Mouse (Mus musculus) v-Abl transformed pro-B cells (cell line): ENCODE measurements around the gene Rangrf.
"Not testable (repeated sequence)": the region's sequence is repeated elsewhere in the genome, so short reads cannot be mapped to it uniquely, and the experiment has no call there.

ENCODE experiments used
- in situ Hi-C, 2 experiments: fragments of 400-800 bp; cut with MboI; formaldehyde crosslinking; loops; one replicate each; pipeline ENCODE4 v1.15.1; 2025; ENCODE audit not compliant: unreplicated experiment in 2 of 2

Gene Rangrf

GRCm38 (mm10) chr11:68955473-68955872 is 19.5 kb downstream of the Rangrf start:
- in situ Hi-C loops, result no loop called here

GRCm38 (mm10) chr11:68954408-68954807 is 20.6 kb downstream of the Rangrf start:
- in situ Hi-C loops, result no loop called here

- in situ Hi-C loops, result no loop called here
Measured at GRCm38 (mm10) chr11:68953903-68954302, 21.1 kb downstream of the Rangrf start.

- in situ Hi-C loops, result no loop called here
Measured at GRCm38 (mm10) chr11:68947542-68947993, 27.4 kb downstream of the Rangrf start.

GRCm38 (mm10) chr11:68946806-68947440 is 28.1 kb downstream of the Rangrf start:
- in situ Hi-C loops, result no loop called here

GRCm38 (mm10) chr11:68946001-68946400 is 29.0 kb downstream of the Rangrf start:
- in situ Hi-C loops, result no loop called here

GRCm38 (mm10) chr11:68945245-68945644 is 29.7 kb downstream of the Rangrf start:
- in situ Hi-C loops, result no loop called here

GRCm38 (mm10) chr11:68942731-68943130 is 32.3 kb downstream of the Rangrf start:
- in situ Hi-C loops, result no loop called here

GRCm38 (mm10) chr11:68940516-68940915 is 34.5 kb downstream of the Rangrf start:
- in situ Hi-C loops, result no loop called here

- in situ Hi-C loops, result no loop called here
Measured at GRCm38 (mm10) chr11:68939451-68940304, 35.3 kb downstream of the Rangrf start.

GRCm38 (mm10) chr11:68936951-68937350 is 38.0 kb downstream of the Rangrf start:
- in situ Hi-C loops, result not testable (repeated sequence)

GRCm38 (mm10) chr11:68933885-68934507 is 41.0 kb downstream of the Rangrf start:
- in situ Hi-C loops, result no loop called here

GRCm38 (mm10) chr11:68929947-68930346 is 45.0 kb downstream of the Rangrf start:
- in situ Hi-C loops, result no loop called here

GRCm38 (mm10) chr11:68926981-68927380 is 48.0 kb downstream of the Rangrf start, which contains the start of gene Odf4:
TSS of gene Odf4 (minus strand) at chr11:68927081.
- in situ Hi-C loops, result no loop called here

- in situ Hi-C loops, result no loop called here
Measured at GRCm38 (mm10) chr11:68924749-68925148, 50.2 kb downstream of the Rangrf start.

GRCm38 (mm10) chr11:68923191-68923590 is 51.8 kb downstream of the Rangrf start:
- in situ Hi-C loops, result no loop called here
